Mouse (Mus musculus) midbrain, embryonic 14.5 days (tissue): ENCODE results near the gene Fam241b. TPM values are rescaled to one million over a fixed set of nuclear protein-coding genes. Genes with fewer than 3 reads are reported as not detected.

Source experiments
- ATAC-seq: fragments of 200-750 bp; cut with Nextera tagmentation; 2 replicates; pipeline ENCODE4 v1.8.0; 2017; ENCODE audit warnings: moderate number of reproducible peaks, moderate library complexity; ENCODE audit not compliant: low FRiP score, low TSS enrichment
- DNase-seq: peaks from one replicate; pipeline ENCODE4 v3.0.0-alpha.2; 2015
- H3K27ac ChIP-seq: fragments of 300-500 bp; sonication (generic); replicated peaks from 2 replicates; pipeline ENCODE4 v1.5.1; 2014; ENCODE audit warnings: mild to moderate bottlenecking, low read depth, low read length, moderate library complexity
- H3K27me3 ChIP-seq: fragments of 300-500 bp; sonication (generic); 2 replicates; pipeline ENCODE4 v1.6.1; 2014; ENCODE audit warnings: low read length, control low read depth, mixed read lengths; ENCODE audit not compliant: control insufficient read depth, insufficient read depth
- H3K36me3 ChIP-seq: fragments of 300-500 bp; sonication (generic); 2 replicates; pipeline ENCODE4 v1.6.1; 2014; ENCODE audit warnings: low read length, control low read depth; ENCODE audit not compliant: control insufficient read depth, insufficient read depth
- H3K4me1 ChIP-seq: fragments of 300-500 bp; sonication (generic); 2 replicates; pipeline ENCODE4 v1.6.1; 2014; ENCODE audit warnings: mild to moderate bottlenecking, antibody characterized with exemption, low read length, control low read depth; ENCODE audit not compliant: control insufficient read depth, insufficient read depth
- H3K4me2 ChIP-seq: fragments of 300-500 bp; sonication (generic); 2 replicates; pipeline ENCODE4 v1.6.1; 2014; ENCODE audit warnings: mild to moderate bottlenecking, low read length, moderate library complexity
- H3K4me3 ChIP-seq: fragments of 300-500 bp; sonication (generic); replicated peaks from 2 replicates; pipeline ENCODE4 v1.5.1; 2014; ENCODE audit warnings: low read depth, low read length
- H3K9ac ChIP-seq: fragments of 300-500 bp; sonication (generic); replicated peaks from 2 replicates; pipeline ENCODE4 v1.6.1; 2014; ENCODE audit warnings: mild to moderate bottlenecking, low read length, moderate library complexity
- H3K9me3 ChIP-seq: fragments of 300-500 bp; sonication (generic); 2 replicates; pipeline ENCODE4 v1.6.1; 2016; ENCODE audit warnings: low read length, control low read depth, mixed read lengths; ENCODE audit not compliant: control insufficient read depth
- WGBS: fragments of 180-500 bp; shearing (Covaris S2); extraction: QIAGEN DNeasy Blood & Tissue Kit; methylation state at CpG from one replicate; pipeline ENCODE4 v1.1.7; 2014; 5-methylcytosine and 5-hydroxymethylcytosine counted together
- polyA plus RNA-seq: library from polyadenylated mRNA; unstranded; fragments of >200 nt; fragmentation: Nextera tagmentation; extraction: Ambion mirVana; gene quantifications from 2 replicates; pipeline ENCODE4 v1.2.1, GENCODE M21; 2014

Gene Fam241b
- 48.3 and 107 TPM in 2 replicates for polyA plus RNA-seq

DNA sequence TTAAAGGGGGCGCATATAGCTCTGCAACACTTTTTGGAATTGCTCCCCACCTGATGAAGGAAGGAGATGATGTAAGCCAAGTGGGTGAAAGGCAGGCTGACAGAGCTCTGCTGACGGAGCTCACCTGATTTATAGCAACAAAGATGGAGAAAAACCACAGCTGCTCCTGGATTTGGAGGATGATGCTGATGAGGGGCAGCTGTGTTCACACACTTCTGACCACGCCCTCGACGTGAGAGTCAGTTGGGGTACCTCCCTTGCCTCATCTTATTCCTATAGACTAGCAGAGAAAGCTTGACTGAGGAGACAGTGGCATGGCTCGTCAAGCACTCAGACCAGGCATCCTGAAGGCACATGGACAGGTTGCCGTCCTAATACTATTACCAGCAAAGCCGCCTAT lies at the start of gene Fam241b:
Gene Fam241b, minus strand, starts transcription at position 101 of the 400 bp plus-strand sequence.
- no peaks in the 10 kb centered on the region for H3K9me3 ChIP-seq
- no peaks in the 10 kb centered on the region for H3K4me1 ChIP-seq
- H3K27ac ChIP-seq: no peak within 1 kb of the TSS
- H3K4me2 ChIP-seq: no peak within 1 kb of the TSS
- no peak within 1 kb of the TSS for H3K9ac ChIP-seq
- H3K4me3 ChIP-seq: no peak within 1 kb of the TSS
- 75% methylated on average over 8 of the region's 8 CpGs for WGBS
- no peak for DNase-seq
- ATAC-seq: no peak
- H3K36me3 ChIP-seq: no peaks in the 10 kb centered on the region
- no peaks in the 10 kb centered on the region for H3K27me3 ChIP-seq

- no peaks in the 10 kb centered on the region for H3K4me1 ChIP-seq
- no peaks in the 10 kb centered on the region for H3K9me3 ChIP-seq
- DNase-seq: peak; percentile 26
- no peaks in the 10 kb centered on the region for H3K36me3 ChIP-seq
- WGBS: 76% methylated on average over 9 of the region's 9 CpGs
- H3K4me2 ChIP-seq: no peak overlapping the region
- ATAC-seq: no peak
- no peaks in the 10 kb centered on the region for H3K27me3 ChIP-seq
- no peak overlapping the region for H3K9ac ChIP-seq
- no peak overlapping the region for H3K4me3 ChIP-seq
- no peak overlapping the region for H3K27ac ChIP-seq
Measured at GRCm38 (mm10) chr10:62192701-62193157, 49.0 kb upstream of the Fam241b start.

DNA sequence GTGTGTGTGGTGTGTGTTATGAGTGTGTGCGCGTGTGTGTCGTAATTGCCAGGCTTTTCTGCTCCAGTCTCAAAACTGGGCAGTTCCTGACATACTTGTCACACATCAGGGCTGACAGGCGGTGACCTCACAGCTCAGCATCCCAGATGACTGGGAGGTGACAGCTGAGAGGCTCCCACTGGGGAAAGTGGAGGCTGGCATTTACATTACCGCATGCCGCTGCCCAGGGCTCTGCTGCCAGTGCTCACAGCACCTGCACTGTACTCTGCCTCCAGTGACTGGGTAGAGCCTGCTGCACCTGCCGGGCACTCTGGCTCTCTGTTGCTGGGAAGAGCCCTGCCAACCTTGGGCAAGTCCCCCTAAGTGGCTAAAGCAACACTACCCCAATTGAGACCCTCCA lies 47.1 kb upstream of the Fam241b start:
- H3K9ac ChIP-seq: no peak overlapping the region
- peaks cover 5% of the 10 kb centered on the region; the same call in 1 of the 2 replicates for H3K27me3 ChIP-seq
- WGBS: 90% methylated on average over 7 of the region's 7 CpGs
- DNase-seq (no peak), ATAC-seq (no peak)
- H3K4me1 ChIP-seq: no peaks in the 10 kb centered on the region
- no peak overlapping the region for H3K4me2 ChIP-seq
- no peaks in the 10 kb centered on the region for H3K9me3 ChIP-seq
- no peak overlapping the region for H3K4me3 ChIP-seq
- no peak overlapping the region for H3K27ac ChIP-seq
- H3K36me3 ChIP-seq: no peaks in the 10 kb centered on the region

DNA sequence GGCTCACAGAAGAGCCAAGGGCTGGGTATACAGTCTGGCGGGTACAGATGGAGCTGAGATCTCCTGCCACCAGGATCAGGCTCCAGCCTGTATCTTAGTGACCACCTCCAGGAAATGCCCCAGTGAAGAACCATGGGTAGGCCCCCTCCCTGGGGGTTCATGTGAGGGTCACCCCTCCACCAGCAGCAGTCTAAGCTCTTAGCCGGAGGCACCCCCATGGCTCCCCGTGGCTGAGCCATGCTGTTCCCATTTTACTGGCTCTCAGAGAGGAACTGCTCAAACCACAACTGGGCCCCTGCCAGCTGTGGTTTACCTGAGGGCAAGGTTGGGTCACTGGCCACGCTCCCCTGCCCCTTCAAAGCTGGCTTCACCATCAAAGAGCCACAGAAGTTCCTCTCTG lies 46.2 kb upstream of the Fam241b start:
- no peaks in the 10 kb centered on the region for H3K4me1 ChIP-seq
- ATAC-seq (no peak), DNase-seq (no peak)
- no peak overlapping the region for H3K9ac ChIP-seq
- no peak overlapping the region for H3K4me2 ChIP-seq
- no peak overlapping the region for H3K4me3 ChIP-seq
- H3K27ac ChIP-seq: no peak overlapping the region
- WGBS: 80% methylated on average over 4 of the region's 4 CpGs
- no peaks in the 10 kb centered on the region for H3K9me3 ChIP-seq
- peaks cover 5% of the 10 kb centered on the region; the same call in 1 of the 2 replicates for H3K27me3 ChIP-seq
- no peaks in the 10 kb centered on the region for H3K36me3 ChIP-seq

GRCm38 (mm10) chr10:62189303-62189702 lies 45.6 kb upstream of the Fam241b start:
- no peak for ATAC-seq
- H3K9ac ChIP-seq: no peak overlapping the region
- H3K4me1 ChIP-seq: no peaks in the 10 kb centered on the region
- H3K9me3 ChIP-seq: no peaks in the 10 kb centered on the region
- H3K27me3 ChIP-seq: peaks cover 8% of the 10 kb centered on the region; the same call in 1 of the 2 replicates
- no peak overlapping the region for H3K4me3 ChIP-seq
- H3K27ac ChIP-seq: no peak overlapping the region
- 81% methylated on average over 3 of the region's 3 CpGs for WGBS
- no peaks in the 10 kb centered on the region for H3K36me3 ChIP-seq
- H3K4me2 ChIP-seq: no peak overlapping the region
- no peak for DNase-seq

DNA sequence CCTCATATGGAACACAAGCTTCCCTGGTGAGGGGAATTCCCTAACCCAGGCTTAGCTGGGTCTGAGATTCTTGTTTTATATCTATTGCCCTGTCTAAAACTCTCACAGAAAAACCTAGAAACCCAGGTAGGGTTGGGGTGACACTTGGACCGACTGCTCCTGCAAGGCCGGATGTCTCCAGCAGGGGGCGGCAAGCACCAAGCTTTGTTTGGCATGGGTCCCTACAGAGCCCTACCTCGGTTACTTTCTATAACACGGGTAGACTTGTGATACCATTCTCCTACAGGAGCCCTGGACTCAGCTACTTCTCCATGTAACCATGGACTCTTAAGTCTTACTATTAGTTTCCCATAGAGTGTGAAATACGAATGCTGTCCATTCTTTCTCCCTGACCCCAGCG lies 43.2 kb upstream of the Fam241b start:
- H3K4me1 ChIP-seq: no peaks in the 10 kb centered on the region
- H3K4me2 ChIP-seq: no peak overlapping the region
- peaks cover 8% of the 10 kb centered on the region; the same call in 1 of the 2 replicates for H3K27me3 ChIP-seq
- H3K36me3 ChIP-seq: no peaks in the 10 kb centered on the region
- WGBS: 19% methylated on average over 7 of the region's 7 CpGs
- no peaks in the 10 kb centered on the region for H3K9me3 ChIP-seq
- DNase-seq (peak; percentile 90), ATAC-seq (peak; percentile 46; the same call in 1 of the 2 replicates)
- H3K27ac ChIP-seq: no peak overlapping the region
- no peak overlapping the region for H3K9ac ChIP-seq
- no peak overlapping the region for H3K4me3 ChIP-seq

DNA sequence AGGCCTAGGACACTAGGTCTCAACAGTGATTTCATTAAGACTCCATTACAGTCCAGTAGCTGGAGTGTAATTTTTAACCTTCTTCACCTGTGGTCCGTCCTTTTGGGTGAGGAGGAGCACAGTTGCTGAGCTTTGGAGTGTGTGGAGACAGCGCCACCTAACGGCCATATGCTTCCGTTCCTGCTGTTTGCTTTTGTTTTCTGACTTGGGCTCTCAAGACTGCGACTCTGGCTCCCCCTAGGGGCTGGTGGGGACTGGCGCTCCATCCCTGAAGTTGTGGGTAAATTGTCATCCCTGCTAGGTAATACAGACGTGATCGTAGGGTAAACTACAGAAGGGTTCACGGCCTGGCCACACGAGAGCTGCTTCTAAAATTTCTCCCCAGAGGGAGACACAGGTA lies 39.3 kb upstream of the Fam241b start:
- Histone ChIP-seq H3K9ac (no peak overlapping the region), H3K9me3 (0 out of 2 replicates have a peak, but pooled peaks cover 4% of the 10 kb centered on the region), H3K4me3 (no peak overlapping the region), H3K27me3 (peaks cover 10% of the 10 kb centered on the region; the same call in 1 of the 2 replicates), H3K4me1 (no peaks in the 10 kb centered on the region), H3K36me3 (no peaks in the 10 kb centered on the region), H3K27ac (no peak overlapping the region), H3K4me2 (no peak overlapping the region)
- DNase-seq (peak; percentile 98), ATAC-seq (peak; percentile 59)
- whole genome bisulfite sequencing: 2% methylated on average over 10 of the region's 10 CpGs

- H3K36me3 ChIP-seq: no peaks in the 10 kb centered on the region
- WGBS: 79% methylated on average over 6 of the region's 6 CpGs
- DNase-seq (no peak), ATAC-seq (peak; percentile 21; the same call in 1 of the 2 replicates)
- H3K4me3 ChIP-seq: no peak overlapping the region
- no peaks in the 10 kb centered on the region for H3K4me1 ChIP-seq
- H3K27ac ChIP-seq: no peak overlapping the region
- 0 out of 2 replicates have a peak, but pooled peaks cover 4% of the 10 kb centered on the region for H3K9me3 ChIP-seq
- no peak overlapping the region for H3K4me2 ChIP-seq
- H3K27me3 ChIP-seq: peaks cover 12% of the 10 kb centered on the region; the same call in 1 of the 2 replicates
- H3K9ac ChIP-seq: no peak overlapping the region
Measured at GRCm38 (mm10) chr10:62182471-62183014, 38.8 kb upstream of the Fam241b start.

GRCm38 (mm10) chr10:62181701-62182100 lies 38.0 kb upstream of the Fam241b start:
- Histone ChIP-seq H3K36me3 (no peaks in the 10 kb centered on the region), H3K27me3 (peaks cover 12% of the 10 kb centered on the region; the same call in 1 of the 2 replicates), H3K4me3 (no peak overlapping the region), H3K4me1 (no peaks in the 10 kb centered on the region), H3K4me2 (no peak overlapping the region), H3K9ac (no peak overlapping the region), H3K27ac (no peak overlapping the region), H3K9me3 (0 out of 2 replicates have a peak, but pooled peaks cover 4% of the 10 kb centered on the region)
- WGBS: 49% methylated on average over 3 of the region's 3 CpGs
- no peak for DNase-seq
- no peak for ATAC-seq
